Comparison of ENCODE assay signal across 13 mouse cellular contexts in genomic region chr17:78274609-78275506, GRCm38 (mm10).
A peak's percentile ranks its signal among the peaks of the same experiment; 100 is the strongest.
DNase-seq lines count a peak whose midpoint lies in the region; ATAC-seq and TF ChIP-seq lines count a peak whose summit lies in the region.
"Had no signal": no experiment of that assay in that cellular context is flagged by ENCODE, and none has a peak within 500 bp of the region (broad histone marks: within the 10 kb centered on the region; RNA-seq: fewer than 3 reads in every experiment).

No protein-coding gene starts in this region.

- H3K27ac ChIP-seq in hindbrain, postnatal 0 days = no peak overlapping the region
- H3K27ac ChIP-seq in hindbrain, embryonic 12.5 days = no peak overlapping the region
- H3K27ac ChIP-seq in intestine, postnatal 0 days (ENCODE audit: low read depth, low read length) = peak overlapping the region; percentile 80
- H3K27ac ChIP-seq: limb, embryonic 12.5 days had no signal

- no peaks in the 10 kb centered on the region for H3K9me3 ChIP-seq in hindbrain, postnatal 0 days (ENCODE audit: low read length)
- H3K9me3 ChIP-seq in hindbrain, embryonic 12.5 days (replicated peaks) = no peaks in the 10 kb centered on the region
- H3K9me3 ChIP-seq in intestine, postnatal 0 days (ENCODE audit: control insufficient read depth) = no peaks in the 10 kb centered on the region
- H3K9me3 ChIP-seq: limb, embryonic 12.5 days had no signal

- no peak for TF ChIP-seq POLR2A in brain, embryonic 14.5 days (IDR thresholded peaks at IDR 0.05; ENCODE audit: borderline replicate concordance, extremely low read depth, insufficient read depth, insufficient read length, poor library complexity, severe bottlenecking)

- no peak overlapping the region for H3K4me3 ChIP-seq in hindbrain, postnatal 0 days (ENCODE audit: low read length)
- no peak overlapping the region for H3K4me3 ChIP-seq in hindbrain, embryonic 12.5 days
- no peak overlapping the region; the same call in 1 of the 2 replicates for H3K4me3 ChIP-seq in intestine, postnatal 0 days (ENCODE audit: low read depth, low read length)
- H3K4me3 ChIP-seq: limb, embryonic 12.5 days; myocyte had no signal

- DNase-seq in hindbrain, postnatal 0 days (ENCODE audit: low spot score) = peak; percentile 46
- DNase-seq in CD4-positive, CD25-positive, alpha-beta regulatory T cell, adult 2 months (ENCODE audit: low read depth, low spot score) = peak; percentile 27
- DNase-seq in brain, embryonic 14.5 days (ENCODE audit: low read depth) = peak; percentile 82
- DNase-seq in cerebellum, postnatal 25 days = no peak
- no peak for DNase-seq in layer of hippocampus, adult 11-12 months (ENCODE audit: low spot score)
- DNase-seq in right cerebral cortex, postnatal 14 days = no peak
- DNase-seq: cerebellum, postnatal 10 days; heart, postnatal 10 days; thymus, adult 2 months had no signal

- no peak overlapping the region for H3K9ac ChIP-seq in hindbrain, postnatal 0 days (replicated peaks; ENCODE audit: low read length)
- H3K9ac ChIP-seq in hindbrain, embryonic 12.5 days = no peak overlapping the region
- 0 out of 2 replicates have a peak overlapping the region, but pooled peaks have one; percentile 4 for H3K9ac ChIP-seq in intestine, postnatal 0 days (ENCODE audit: low read depth, low read length)
- H3K9ac ChIP-seq: limb, embryonic 12.5 days had no signal

- peaks cover 11% of the 10 kb centered on the region; the same call in 1 of the 2 replicates for H3K4me1 ChIP-seq in hindbrain, postnatal 0 days (ENCODE audit: insufficient read depth, low read length)
- H3K4me1 ChIP-seq in hindbrain, embryonic 12.5 days = peaks cover 38% of the 10 kb centered on the region
- no peaks in the 10 kb centered on the region; the same call in none of the 2 replicates for H3K4me1 ChIP-seq in intestine, postnatal 0 days (replicated peaks; ENCODE audit: control insufficient read depth, insufficient read depth, low read length)

- H3K27me3 ChIP-seq in hindbrain, postnatal 0 days (ENCODE audit: insufficient read depth, low read length) = no peaks in the 10 kb centered on the region
- no peaks in the 10 kb centered on the region for H3K27me3 ChIP-seq in hindbrain, embryonic 12.5 days
- H3K27me3 ChIP-seq in intestine, postnatal 0 days (replicated peaks; ENCODE audit: control insufficient read depth, insufficient read depth, low read length) = no peaks in the 10 kb centered on the region
- H3K27me3 ChIP-seq: limb, embryonic 12.5 days had no signal

- no peak for TF ChIP-seq CTCF in hindbrain, postnatal 0 days (IDR thresholded peaks at IDR 0.05; ENCODE audit: low read depth)
- no peak for TF ChIP-seq CTCF in brain, embryonic 14.5 days (IDR thresholded peaks at IDR 0.05; ENCODE audit: borderline replicate concordance, extremely low read depth, insufficient read depth, insufficient read length)
- no peak for TF ChIP-seq CTCF in intestine, postnatal 0 days (IDR thresholded peaks at IDR 0.05; ENCODE audit: low read depth)

- WGBS in hindbrain, postnatal 0 days = 59% methylated on average over 7 of the region's 7 CpGs
- 77% methylated on average over 7 of the region's 7 CpGs for WGBS in hindbrain, embryonic 12.5 days
- WGBS in intestine, postnatal 0 days = 53% methylated on average over 7 of the region's 7 CpGs

- no peak overlapping the region for H3K4me2 ChIP-seq in hindbrain, postnatal 0 days (ENCODE audit: low read depth, low read length)
- H3K4me2 ChIP-seq in hindbrain, embryonic 12.5 days (replicated peaks) = no peak overlapping the region
- peak overlapping the region; percentile 46; the same call in 1 of the 2 replicates for H3K4me2 ChIP-seq in intestine, postnatal 0 days (replicated peaks; ENCODE audit: low read depth)
- H3K4me2 ChIP-seq: limb, embryonic 12.5 days had no signal

- H3K36me3 ChIP-seq in hindbrain, postnatal 0 days (ENCODE audit: insufficient read depth, low read length) = no peaks in the 10 kb centered on the region
- H3K36me3 ChIP-seq in hindbrain, embryonic 12.5 days = no peaks in the 10 kb centered on the region
- H3K36me3 ChIP-seq in intestine, postnatal 0 days (ENCODE audit: control insufficient read depth, insufficient read depth) = no peaks in the 10 kb centered on the region
- H3K36me3 ChIP-seq: limb, embryonic 12.5 days had no signal

- peak; percentile 39; the same call in 1 of the 2 replicates for ATAC-seq in hindbrain, postnatal 0 days
- ATAC-seq in hindbrain, embryonic 12.5 days (ENCODE audit: low FRiP score) = no peak
- ATAC-seq in intestine, postnatal 0 days = no peak

Comparison
In these comparisons a context has a peak if more than half of its experiments do, and no peak if none do; other contexts are left out.
1. DNase-seq: peak in hindbrain, postnatal 0 days (single experiment), CD4-positive, CD25-positive, alpha-beta regulatory T cell, adult 2 months (single experiment) and brain, embryonic 14.5 days (single experiment); none in cerebellum, postnatal 25 days (0 of 2), layer of hippocampus, adult 11-12 months (single experiment) and right cerebral cortex, postnatal 14 days (single experiment).